ENCODE assay signal across 22 mouse cellular contexts in the genomic region with DNA sequence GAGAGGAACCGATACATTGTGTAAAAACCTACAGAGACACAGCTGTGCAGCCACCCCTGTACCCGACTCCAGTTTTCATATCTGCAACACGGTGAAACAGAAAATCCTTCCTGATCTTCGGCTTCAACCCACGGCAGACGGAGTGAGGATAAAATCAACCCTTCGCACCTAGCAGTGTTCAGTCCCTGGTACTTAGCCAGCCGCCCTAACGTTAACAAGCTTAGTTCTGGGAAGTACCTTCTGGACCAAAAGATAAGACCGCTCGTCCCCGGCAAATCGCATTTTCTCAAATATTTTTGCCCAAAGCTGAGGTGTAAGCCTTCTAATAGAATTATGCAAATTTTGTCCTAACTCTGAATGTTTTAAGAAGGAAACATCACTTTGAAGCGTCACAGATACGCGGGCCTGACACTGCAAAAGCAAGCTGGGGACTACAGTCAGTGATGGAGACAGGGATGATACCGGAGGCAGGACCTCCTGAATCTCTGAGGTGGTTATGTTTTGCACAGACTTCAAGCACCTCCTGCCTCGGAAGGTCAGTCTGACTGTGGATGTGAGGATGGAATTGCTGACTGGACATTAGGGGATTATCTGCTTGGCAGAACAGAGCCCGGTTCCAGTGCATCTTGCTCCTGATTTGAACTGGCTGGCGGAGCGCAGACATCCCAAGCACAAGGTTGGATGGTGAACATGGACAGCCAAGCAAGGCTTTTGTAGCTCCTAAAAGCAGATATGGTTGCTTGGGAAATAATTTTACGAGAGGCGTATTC.
DNase-seq lines count a peak whose midpoint lies in the region; ATAC-seq lines count a peak whose summit lies in the region.
"Had no signal": no experiment of that assay in that cellular context is flagged by ENCODE, and none has a peak within 500 bp of the region (broad histone marks: within the 10 kb centered on the region; RNA-seq: fewer than 3 reads in every experiment).

No protein-coding gene starts in this region.

- no peak for ATAC-seq in cerebellum, adult (ENCODE audit: insufficient number of reproducible peaks, low FRiP score, low TSS enrichment)
- ATAC-seq: forebrain, postnatal 0 days; intestine, postnatal 0 days had no signal

- H3K4me3 ChIP-seq in embryonic facial prominence, embryonic 10.5 days: no peak overlapping the region
- H3K4me3 ChIP-seq: forebrain, embryonic 10.5 days; heart, embryonic 13.5 days; hindbrain, embryonic 15.5 days; limb, embryonic 15.5 days; liver, embryonic 15.5 days; midbrain, embryonic 12.5 days had no signal

- peak; percentile 52 for DNase-seq in gastrocnemius, adult 18-20 months (ENCODE audit: low spot score)
- no peak for DNase-seq in gastrocnemius, postnatal 4 days (ENCODE audit: low spot score in 2 of 2)
- DNase-seq in right cerebral cortex, adult 18-20 months: peak; percentile 23
- DNase-seq in right cerebral cortex, postnatal 36 days (ENCODE audit: low spot score in 2 of 2): no peak
- DNase-seq in gastrocnemius, postnatal 36 days: peak; percentile 12 to 27
- no peak for DNase-seq in kidney, adult 8-10 months
- no peak for DNase-seq in embryonic facial prominence, embryonic 10.5 days (ENCODE audit: low spot score)
- DNase-seq: cerebellum, adult 11 months; cerebellum, postnatal 25 days; forebrain, postnatal 0 days; spleen, adult 18-20 months; thymus, postnatal 4 days had no signal

- H3K9me3 ChIP-seq in embryonic facial prominence, embryonic 10.5 days: no peaks in the 10 kb centered on the region
- H3K9me3 ChIP-seq: forebrain, embryonic 10.5 days; heart, embryonic 13.5 days; hindbrain, embryonic 15.5 days; limb, embryonic 15.5 days; liver, embryonic 15.5 days; midbrain, embryonic 12.5 days had no signal

- intact Hi-C loops in gastrocnemius, postnatal 36 days (cut with DNase I): loop anchor here (1.0 to 10.0 kb wide), 3 partner anchors 105 to 277 kb away; no protein-coding TSS in a partner anchor

- H3K27ac ChIP-seq in embryonic facial prominence, embryonic 10.5 days (replicated peaks): no peak overlapping the region
- H3K27ac ChIP-seq: forebrain, embryonic 10.5 days; heart, embryonic 13.5 days; hindbrain, embryonic 15.5 days; kidney, postnatal 0 days; limb, embryonic 15.5 days; liver, embryonic 15.5 days; macrophage; midbrain, embryonic 12.5 days had no signal

- peaks cover 36% of the 10 kb centered on the region for H3K4me1 ChIP-seq in embryonic facial prominence, embryonic 10.5 days
- H3K4me1 ChIP-seq: limb, embryonic 15.5 days; liver, embryonic 15.5 days had no signal

- H3K27me3 ChIP-seq in embryonic facial prominence, embryonic 10.5 days (replicated peaks; ENCODE audit: low read depth, poor library complexity, severe bottlenecking): no peaks in the 10 kb centered on the region
- H3K27me3 ChIP-seq: heart, embryonic 13.5 days; hindbrain, embryonic 15.5 days; limb, embryonic 15.5 days; liver, embryonic 15.5 days; midbrain, embryonic 12.5 days had no signal

- whole genome bisulfite sequencing in embryonic facial prominence, embryonic 10.5 days: 86% methylated on average over 23 of the region's 23 CpGs

- H3K36me3 ChIP-seq in embryonic facial prominence, embryonic 10.5 days (replicated peaks): no peaks in the 10 kb centered on the region
- H3K36me3 ChIP-seq: forebrain, embryonic 10.5 days; heart, embryonic 13.5 days; hindbrain, embryonic 15.5 days; limb, embryonic 15.5 days; liver, embryonic 15.5 days; midbrain, embryonic 12.5 days had no signal

Comparison
In these comparisons a context has a peak if more than half of its experiments do, and no peak if none do; other contexts are left out.
1. DNase-seq: peak in gastrocnemius, adult 18-20 months (single experiment), right cerebral cortex, adult 18-20 months (single experiment) and gastrocnemius, postnatal 36 days (2 of 2); none in gastrocnemius, postnatal 4 days (0 of 2), right cerebral cortex, postnatal 36 days (0 of 2), kidney, adult 8-10 months (0 of 2) and embryonic facial prominence, embryonic 10.5 days (single experiment).